Mouse (Mus musculus) urinary bladder, adult 18-20 months (tissue): Measurements from ENCODE around the gene P2rx6.
A peak's percentile ranks its signal among the peaks of the same experiment; 100 is the strongest.
"Not testable (repeated sequence)": the region's sequence is repeated elsewhere in the genome, so short reads cannot be mapped to it uniquely, and the experiment has no call there.

Source experiments
- DNase-seq, 2 experiments: peaks; one replicate each; pipeline ENCODE4 v3.0.0; 2022; ENCODE audit warnings: low spot score in 2 of 2, mixed read lengths in 2 of 2

The P2rx6 gene

GRCm38 (mm10) chr16:17561751-17562208, at the start of gene P2rx6:
Gene P2rx6, plus strand, starts transcription at chr16:17561885.
- peak in 1 of 2 experiments; percentile 11 for DNase-seq

GRCm38 (mm10) chr16:17518910-17519309, 42.8 kb upstream of the P2rx6 start:
- no peak for DNase-seq

GRCm38 (mm10) chr16:17524156-17524555, 37.5 kb upstream of the P2rx6 start:
- no peak for DNase-seq

GRCm38 (mm10) chr16:17525524-17525923, 36.2 kb upstream of the P2rx6 start:
- no peak for DNase-seq

- DNase-seq, result no peak
These were observed 35.5 kb upstream of the P2rx6 start for GRCm38 (mm10) chr16:17526223-17526622.

- no peak for DNase-seq
These were observed 34.1 kb upstream of the P2rx6 start for GRCm38 (mm10) chr16:17527606-17528005.

- DNase-seq, result no peak
These were observed 33.4 kb upstream of the P2rx6 start for GRCm38 (mm10) chr16:17528276-17528675.

GRCm38 (mm10) chr16:17529981-17530586, 31.6 kb upstream of the P2rx6 start:
- peak in 1 of 2 experiments; percentile 26 for DNase-seq

- DNase-seq, result peak; percentile 92 to 94
These were observed 30.9 kb upstream of the P2rx6 start, which contains the start of gene Thap7 for GRCm38 (mm10) chr16:17530640-17531288. Gene Thap7, minus strand, starts transcription at chr16:17531136.

GRCm38 (mm10) chr16:17532271-17532670, 29.4 kb upstream of the P2rx6 start:
- DNase-seq, result no peak

GRCm38 (mm10) chr16:17532676-17533329, 28.9 kb upstream of the P2rx6 start:
- DNase-seq, result no peak

GRCm38 (mm10) chr16:17536584-17536983, 25.1 kb upstream of the P2rx6 start:
- no peak for DNase-seq

- no peak for DNase-seq
These were observed 19.1 kb upstream of the P2rx6 start for GRCm38 (mm10) chr16:17542632-17543031.

- DNase-seq, result no peak
These were observed 8.8 kb upstream of the P2rx6 start for GRCm38 (mm10) chr16:17552837-17553236.

- DNase-seq, result no peak
These were observed 7.6 kb upstream of the P2rx6 start for GRCm38 (mm10) chr16:17553910-17554685.

- not testable (repeated sequence) for DNase-seq
These were observed 7.0 kb upstream of the P2rx6 start for GRCm38 (mm10) chr16:17554702-17555101.

- no peak for DNase-seq
These were observed 5.5 kb upstream of the P2rx6 start for GRCm38 (mm10) chr16:17556180-17556579.

- DNase-seq, result no peak
These were observed 4.8 kb upstream of the P2rx6 start for GRCm38 (mm10) chr16:17556907-17557306.

- peak; percentile 43 to 65 for DNase-seq
These were observed 3.7 kb upstream of the P2rx6 start for GRCm38 (mm10) chr16:17557947-17558480.

- no peak for DNase-seq
These were observed 2.9 kb upstream of the P2rx6 start for GRCm38 (mm10) chr16:17558811-17559210.

GRCm38 (mm10) chr16:17559396-17560027, 2.2 kb upstream of the P2rx6 start:
- DNase-seq, result no peak
